Comparison of ENCODE assay signal across 9 mouse cellular contexts in genomic region chr14:75136119-75136966, GRCm38 (mm10). TPM values are rescaled to one million over a fixed set of nuclear protein-coding genes. Genes with fewer than 3 reads are reported as not detected.
A peak's percentile ranks its signal among the peaks of the same experiment; 100 is the strongest.
DNase-seq lines count a peak whose midpoint lies in the region; ATAC-seq and TF ChIP-seq lines count a peak whose summit lies in the region.
"Had no signal": no experiment of that assay in that cellular context is flagged by ENCODE, and none has a peak within 500 bp of the region (broad histone marks: within the 10 kb centered on the region; RNA-seq: fewer than 3 reads in every experiment).

No protein-coding gene starts in this region.

- H3K36me3 ChIP-seq in kidney, embryonic 15.5 days, result no peaks in the 10 kb centered on the region
- no peaks in the 10 kb centered on the region for H3K36me3 ChIP-seq in heart, embryonic 14.5 days (ENCODE audit: control insufficient read depth, insufficient read depth, low read length)
- no peaks in the 10 kb centered on the region for H3K36me3 ChIP-seq in lung, embryonic 14.5 days (ENCODE audit: insufficient read depth)
- H3K36me3 ChIP-seq in thymus, adult 2 months (ENCODE audit: control insufficient read depth, insufficient read depth, low read length), result no peaks in the 10 kb centered on the region

- no peak for ATAC-seq in kidney, embryonic 15.5 days (replicated peaks; ENCODE audit: low FRiP score)
- ATAC-seq in heart, embryonic 14.5 days (ENCODE audit: insufficient number of reproducible peaks, insufficient read depth, low FRiP score, low read depth), result no peak
- ATAC-seq in lung, embryonic 14.5 days (ENCODE audit: insufficient read depth), result peak; percentile 54; the same call in 1 of the 2 replicates

- no peaks in the 10 kb centered on the region for H3K9me3 ChIP-seq in kidney, embryonic 15.5 days (replicated peaks)
- no peaks in the 10 kb centered on the region for H3K9me3 ChIP-seq in heart, embryonic 14.5 days (ENCODE audit: control insufficient read depth, low read length)
- H3K9me3 ChIP-seq in lung, embryonic 14.5 days (ENCODE audit: low read depth, low read length), result no peaks in the 10 kb centered on the region

- peak overlapping the region; percentile 43 for H3K4me2 ChIP-seq in kidney, embryonic 15.5 days
- peak overlapping the region; percentile 51 for H3K4me2 ChIP-seq in heart, embryonic 14.5 days (ENCODE audit: low read length)
- H3K4me2 ChIP-seq in lung, embryonic 14.5 days, result peak overlapping the region; percentile 56

- no peak for DNase-seq in kidney, postnatal 14 days
- DNase-seq in lung, embryonic 14.5 days, result peak; percentile 62
- peak; percentile 39 for DNase-seq in thymus, adult 2 months
- DNase-seq in layer of hippocampus, postnatal 10 days (ENCODE audit: low spot score in 2 of 2), result no peak
- no peak for DNase-seq in urinary bladder, postnatal 25 days (ENCODE audit: low spot score)
- DNase-seq in right cerebral cortex, postnatal 25 days, result no peak

- 71% methylated on average over 25 of the region's 25 CpGs for WGBS in kidney, embryonic 15.5 days
- WGBS in heart, embryonic 14.5 days, result 56% methylated on average over 25 of the region's 25 CpGs
- WGBS in lung, embryonic 14.5 days, result 37% methylated on average over 25 of the region's 25 CpGs
- 22% methylated on average over 25 of the region's 25 CpGs for WGBS in thymus, adult 2 months

- no peak overlapping the region for H3K9ac ChIP-seq in kidney, embryonic 15.5 days
- H3K9ac ChIP-seq in heart, embryonic 14.5 days (ENCODE audit: low read length), result peak overlapping the region; percentile 54
- peak overlapping the region; percentile 14; the same call in 1 of the 2 replicates for H3K9ac ChIP-seq in lung, embryonic 14.5 days

- no peak for TF ChIP-seq CTCF in lung, embryonic 14.5 days (IDR thresholded peaks at IDR 0.05; ENCODE audit: low read depth)
- no peak for TF ChIP-seq CTCF in thymus, adult 2 months (IDR thresholded peaks at IDR 0.05; ENCODE audit: borderline replicate concordance, control insufficient read depth, extremely low read depth, insufficient read depth, low read length, poor library complexity)

- H3K4me3 ChIP-seq in kidney, embryonic 15.5 days (replicated peaks), result peak overlapping the region; percentile 20
- H3K4me3 ChIP-seq in heart, embryonic 14.5 days (ENCODE audit: control insufficient read depth in 1 of 2, insufficient read depth in 1 of 2, low read depth in 1 of 2, low read length in 2 of 2), result peak overlapping the region; percentile 14 to 17; a peak in 3 of 4 replicates
- peak overlapping the region; percentile 32 for H3K4me3 ChIP-seq in lung, embryonic 14.5 days (ENCODE audit: low read depth, low read length)
- H3K4me3 ChIP-seq in thymus, adult 2 months (ENCODE audit: control insufficient read depth, insufficient read depth, low read length), result peak overlapping the region; percentile 12

- 0 out of 2 replicates have a peak overlapping the region, but pooled peaks have one; percentile 32 for H3K27ac ChIP-seq in kidney, embryonic 15.5 days
- H3K27ac ChIP-seq in heart, embryonic 14.5 days (replicated peaks in 1 of 2; ENCODE audit: control insufficient read depth in 1 of 2, insufficient read depth in 1 of 2, low read depth in 2 of 2, low read length in 2 of 2), result peak overlapping the region; percentile 35; a peak in 3 of 4 replicates
- peak overlapping the region; percentile 83 for H3K27ac ChIP-seq in lung, embryonic 14.5 days (ENCODE audit: low read depth)
- no peak overlapping the region for H3K27ac ChIP-seq in thymus, adult 2 months (ENCODE audit: control insufficient read depth, insufficient read depth, low read length)

- TF ChIP-seq POLR2A in thymus, adult 2 months (IDR thresholded peaks at IDR 0.05; ENCODE audit: control insufficient read depth, extremely low read depth, insufficient read depth, low read length, poor library complexity), result no peak

- H3K27me3 ChIP-seq in kidney, embryonic 15.5 days, result peaks cover 12% of the 10 kb centered on the region
- H3K27me3 ChIP-seq in heart, embryonic 14.5 days (ENCODE audit: control insufficient read depth, insufficient read depth, low read length), result no peaks in the 10 kb centered on the region
- no peaks in the 10 kb centered on the region for H3K27me3 ChIP-seq in lung, embryonic 14.5 days (ENCODE audit: insufficient read depth, low read length)
- H3K27me3 ChIP-seq in thymus, adult 2 months (ENCODE audit: control insufficient read depth, insufficient read depth, low read length), result no peaks in the 10 kb centered on the region

- peaks cover 2% of the 10 kb centered on the region for H3K4me1 ChIP-seq in kidney, embryonic 15.5 days
- H3K4me1 ChIP-seq in heart, embryonic 14.5 days (ENCODE audit: control insufficient read depth in 2 of 2, insufficient read depth in 2 of 2, low read length in 2 of 2), result peaks cover 0 to 8% of the 10 kb centered on the region in 2 experiments; a peak in 3 of 4 replicates
- H3K4me1 ChIP-seq in lung, embryonic 14.5 days (ENCODE audit: insufficient read depth), result peaks cover 4% of the 10 kb centered on the region; the same call in 1 of the 2 replicates
- H3K4me1 ChIP-seq in thymus, adult 2 months (replicated peaks; ENCODE audit: control insufficient read depth, insufficient read depth, low read length), result peaks cover 7% of the 10 kb centered on the region

RNA-seq across cellular contexts. Expression of gene Lcp1, which starts 5.4 kb away (rescaled TPM):
- 21.1 and 21.9 TPM in 2 replicates for polyA plus RNA-seq in kidney, embryonic 15.5 days (2015; fragmentation: Nextera tagmentation; extraction: Ambion mirVana)
- polyA plus RNA-seq in heart, embryonic 14.5 days (2014; fragmentation: Nextera tagmentation; extraction: Ambion mirVana), result 26.3 and 31.0 TPM in 2 replicates
- 49.7 and 55.6 TPM in 2 replicates for polyA plus RNA-seq in lung, embryonic 14.5 days (2014; fragmentation: Nextera tagmentation; extraction: Ambion mirVana)
- polyA plus RNA-seq in thymus, adult 2 months (2012; rRNA removed), result 62.8 and 71.2 TPM in 2 replicates
- 1 to 10 TPM; 8.5 to 8.8 TPM for total RNA-seq in layer of hippocampus, postnatal 10 days (2021)

RNA-seq across cellular contexts. Expression of gene Lrrc63, which starts 5.7 kb away (rescaled TPM):
- not detected in 2 replicates for polyA plus RNA-seq in kidney, embryonic 15.5 days (2015; fragmentation: Nextera tagmentation; extraction: Ambion mirVana)
- not detected in 2 replicates for polyA plus RNA-seq in heart, embryonic 14.5 days (2014; fragmentation: Nextera tagmentation; extraction: Ambion mirVana)
- polyA plus RNA-seq in lung, embryonic 14.5 days (2014; fragmentation: Nextera tagmentation; extraction: Ambion mirVana), result 0.07 and 0.09 TPM in 2 replicates
- polyA plus RNA-seq in thymus, adult 2 months (2012; rRNA removed), result 0.04 TPM in 1 of 2 replicates, not detected in the other
- not detected for total RNA-seq in layer of hippocampus, postnatal 10 days (2021)
- total RNA-seq: left cerebral cortex, postnatal 25 days had no signal

Comparison
In these comparisons a context has a peak if more than half of its experiments do, and no peak if none do; other contexts are left out.
1. DNase-seq: peak in lung, embryonic 14.5 days (single experiment) and thymus, adult 2 months (single experiment); none in kidney, postnatal 14 days (single experiment), layer of hippocampus, postnatal 10 days (0 of 2), urinary bladder, postnatal 25 days (single experiment) and right cerebral cortex, postnatal 25 days (single experiment).
2. Peak in every context shown above with its lines, with median percentiles within 50 percentile points of each other: H3K4me2 ChIP-seq and H3K4me3 ChIP-seq.